Mouse (Mus musculus): Measurements from ENCODE around the gene Olfr52. TPM values are rescaled to one million over a fixed set of nuclear protein-coding genes. Genes with fewer than 3 reads are reported as not detected.
"Not testable (repeated sequence)": the region's sequence is repeated elsewhere in the genome, so short reads cannot be mapped to it uniquely, and the experiment has no call there.

The Olfr52 gene
- not detected for total RNA-seq (2021)

DNA sequence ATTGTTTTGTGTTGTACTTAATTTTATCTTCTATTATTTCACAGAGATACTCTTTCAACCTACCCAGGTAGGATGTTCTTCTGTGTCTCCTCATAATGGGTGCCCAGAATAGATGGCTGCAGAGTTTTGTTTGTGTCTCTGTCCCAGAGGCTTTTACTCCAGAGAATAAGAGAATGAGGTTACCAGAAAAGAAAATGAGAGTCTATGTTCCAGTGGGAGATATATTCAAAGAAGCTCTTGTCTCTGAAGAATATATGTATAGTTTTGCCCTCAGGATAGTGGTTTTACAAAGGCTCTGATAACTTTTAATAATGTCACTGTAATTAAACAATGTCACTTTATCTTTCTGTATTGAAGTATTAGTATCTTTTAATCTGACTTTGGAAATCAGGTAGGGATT, at the start of gene Olfr52:
Gene Olfr52, minus strand, starts transcription at position 101 of the 400 bp plus-strand sequence.
- intact Hi-C loops (cut with DNase I) = no loop called here
- DNase-seq (ENCODE audit: extremely low spot score in 1 of 2, low spot score in 2 of 2) = no peak

DNA sequence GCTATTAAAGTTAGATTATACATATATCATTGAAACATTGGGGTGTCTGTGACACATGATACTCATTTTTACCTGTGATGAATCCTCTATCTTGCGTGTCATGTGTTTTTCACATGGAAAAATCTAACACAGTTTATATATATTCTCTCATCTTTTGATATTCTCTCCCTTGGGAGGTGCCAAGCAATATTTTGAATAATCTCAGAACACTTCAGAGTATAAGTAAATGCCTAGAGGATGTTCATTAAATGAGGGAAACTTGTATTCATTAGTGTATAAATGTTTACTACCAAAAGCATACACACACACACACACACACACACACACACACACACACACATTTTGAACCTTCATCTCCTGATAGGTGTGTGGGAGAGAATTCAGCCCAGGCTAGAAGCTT, 45.8 kb upstream of the Olfr52 start, which contains the start of gene Olfr1047:
Gene Olfr1047, minus strand, starts transcription at position 101 of the 400 bp plus-strand sequence.
- intact Hi-C loops (cut with DNase I) = no loop called here
- DNase-seq (ENCODE audit: extremely low spot score in 1 of 2, low spot score in 2 of 2) = no peak

- no peak for DNase-seq (ENCODE audit: extremely low spot score in 1 of 2, low spot score in 2 of 2)
- intact Hi-C loops (cut with DNase I) = no loop called here
Measured at GRCm38 (mm10) chr2:86219214-86219613, 33.7 kb upstream of the Olfr52 start, which contains the start of gene Olfr1046. TSS of gene Olfr1046 (minus strand) at chr2:86219314.

GRCm38 (mm10) chr2:86202909-86203308, 17.4 kb upstream of the Olfr52 start, which contains the start of gene Olfr1045:
TSS of gene Olfr1045 (minus strand) at chr2:86203009.
- intact Hi-C loops (cut with DNase I) = no loop called here
- no peak for DNase-seq (ENCODE audit: extremely low spot score in 1 of 2, low spot score in 2 of 2)

DNA sequence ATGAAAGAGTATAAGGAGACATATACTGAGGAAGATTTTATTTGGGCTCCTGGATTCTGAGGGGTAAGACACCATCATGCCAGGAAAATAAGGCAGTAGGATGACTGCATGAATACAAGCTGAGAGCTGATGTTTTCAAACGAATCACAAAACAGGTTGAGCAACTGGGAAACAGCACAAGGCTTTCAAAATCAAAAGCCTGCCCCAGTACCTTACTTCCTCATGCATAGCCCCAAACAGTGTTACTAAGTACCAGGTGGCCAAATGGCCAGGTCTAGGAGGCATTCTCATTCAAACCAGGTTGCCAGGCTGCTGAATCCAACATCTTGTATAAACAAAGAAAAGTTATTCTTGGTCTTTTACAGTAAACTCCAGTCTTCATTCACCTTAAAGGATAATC, 10.4 kb upstream of the Olfr52 start:
- intact Hi-C loops (cut with DNase I) = no loop called here
- DNase-seq (ENCODE audit: extremely low spot score in 1 of 2, low spot score in 2 of 2) = no peak

DNA sequence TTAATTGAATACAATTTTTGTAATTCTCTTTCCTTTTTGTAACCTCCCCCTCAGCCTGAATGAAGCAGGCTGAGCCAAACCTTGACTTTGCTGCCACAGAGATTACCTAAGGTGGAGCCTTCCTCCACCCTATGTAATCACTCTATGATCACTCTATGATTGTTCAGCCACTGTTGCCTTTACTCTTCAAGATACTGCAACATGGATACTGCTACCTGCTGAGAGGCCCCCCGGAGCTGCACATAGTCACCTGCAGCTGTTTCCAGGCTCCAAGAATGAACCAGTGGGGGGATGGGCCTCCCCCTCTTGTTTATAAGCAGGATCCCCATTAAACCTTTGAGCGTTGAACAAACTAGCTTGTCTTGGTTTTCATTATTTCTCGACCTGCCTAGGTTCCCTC, 5.5 kb downstream of the Olfr52 start:
- intact Hi-C loops (cut with DNase I) = no loop called here
- DNase-seq (ENCODE audit: extremely low spot score in 1 of 2, low spot score in 2 of 2) = no peak

- DNase-seq (ENCODE audit: extremely low spot score in 1 of 2, low spot score in 2 of 2) = no peak
Measured at GRCm38 (mm10) chr2:86177720-86178119, 7.8 kb downstream of the Olfr52 start, which contains the start of gene Olfr1044. TSS of gene Olfr1044 (minus strand) at chr2:86177820.

DNA sequence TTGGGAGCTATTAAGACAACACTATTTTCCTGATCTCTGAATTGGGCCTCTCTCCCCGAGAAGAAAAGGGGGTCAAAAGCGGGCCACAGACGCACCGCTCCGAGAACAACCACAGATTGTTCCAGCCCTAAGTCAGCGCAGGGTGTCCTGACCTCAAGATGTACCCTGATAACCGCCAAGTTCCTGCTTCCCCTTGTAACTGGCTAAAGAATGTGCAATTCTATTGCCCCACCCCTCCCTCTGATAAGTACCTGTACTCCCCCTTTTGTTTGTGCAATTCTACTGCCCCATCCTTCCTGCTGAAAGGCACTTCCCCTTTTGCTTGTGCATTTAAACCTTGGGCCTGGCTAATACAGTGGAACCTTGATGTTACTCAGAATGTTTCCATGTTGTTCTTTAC, 10.1 kb downstream of the Olfr52 start:
- intact Hi-C loops (cut with DNase I); DNase-seq (ENCODE audit: extremely low spot score in 1 of 2, low spot score in 2 of 2): not testable (repeated sequence)

More at GRCm38 (mm10) chr2:86177720-86178119, 7.8 kb downstream of the Olfr52 start, which contains the start of gene Olfr1044:
- intact Hi-C loops (cut with DNase I) = no loop called here

- intact Hi-C loops (cut with DNase I) = no loop called here
Measured at GRCm38 (mm10) chr2:86167422-86167821, 18.1 kb downstream of the Olfr52 start, which contains the start of gene Olfr1043. TSS of gene Olfr1043 (minus strand) at chr2:86167522.

GRCm38 (mm10) chr2:86161738-86162137, 23.7 kb downstream of the Olfr52 start, which contains the start of gene Olfr1042:
TSS of gene Olfr1042 (minus strand) at chr2:86161838.
- intact Hi-C loops (cut with DNase I) = no loop called here
- no peak for DNase-seq (ENCODE audit: extremely low spot score in 1 of 2, low spot score in 2 of 2)

More at GRCm38 (mm10) chr2:86167422-86167821, 18.1 kb downstream of the Olfr52 start, which contains the start of gene Olfr1043:
- no peak for DNase-seq (ENCODE audit: extremely low spot score in 1 of 2, low spot score in 2 of 2)

GRCm38 (mm10) chr2:86146632-86147031, 38.9 kb downstream of the Olfr52 start, which contains the start of gene Olfr1040:
TSS of gene Olfr1040 (minus strand) at chr2:86146732.
- intact Hi-C loops (cut with DNase I) = no loop called here
- DNase-seq (ENCODE audit: extremely low spot score in 1 of 2, low spot score in 2 of 2) = no peak

GRCm38 (mm10) chr2:86135828-86136227, 49.7 kb downstream of the Olfr52 start, which contains the start of gene Olfr1039:
TSS of gene Olfr1039 (minus strand) at chr2:86135928.
- no peak for DNase-seq (ENCODE audit: extremely low spot score in 1 of 2, low spot score in 2 of 2)
- intact Hi-C loops (cut with DNase I) = no loop called here

Other genes starting within 250 kb of the Olfr52 start
- not detected for gene Olfr1028, start 235.2 kb downstream of the Olfr52 start, total RNA-seq (2021)
- not detected for gene Olfr1029, start 211.8 kb downstream of the Olfr52 start, total RNA-seq (2021)
- gene Olfr1030, start 206.4 kb downstream of the Olfr52 start, total RNA-seq (2021) = not detected
- gene Olfr1031, start 195.4 kb downstream of the Olfr52 start, total RNA-seq (2021) = not detected
- not detected for gene Olfr1032, start 180.1 kb downstream of the Olfr52 start, total RNA-seq (2021)
- gene Olfr1033, start 165.1 kb downstream of the Olfr52 start, total RNA-seq (2021) = not detected
- not detected for gene Olfr1034, start 139.8 kb downstream of the Olfr52 start, total RNA-seq (2021)
- gene Olfr1036, start 111.7 kb downstream of the Olfr52 start, total RNA-seq (2021) = not detected
- gene Olfr1037, start 98.3 kb downstream of the Olfr52 start, total RNA-seq (2021) = not detected
- not detected for gene Olfr1039, start 49.8 kb downstream of the Olfr52 start, total RNA-seq (2021)
- gene Olfr1040, start 39.0 kb downstream of the Olfr52 start, total RNA-seq (2021) = not detected
- not detected for gene Olfr1042, start 23.8 kb downstream of the Olfr52 start, total RNA-seq (2021)
- not detected for gene Olfr1043, start 18.2 kb downstream of the Olfr52 start, total RNA-seq (2021)
- gene Olfr1044, start 7.9 kb downstream of the Olfr52 start, total RNA-seq (2021) = not detected
- not detected for gene Olfr1045, start 17.3 kb upstream of the Olfr52 start, total RNA-seq (2021)
- gene Olfr1046, start 33.6 kb upstream of the Olfr52 start, total RNA-seq (2021) = not detected
- not detected for gene Olfr1047, start 45.7 kb upstream of the Olfr52 start, total RNA-seq (2021)
- not detected for gene Olfr1048, start 54.6 kb upstream of the Olfr52 start, total RNA-seq (2021)
- not detected for gene Olfr1049, start 72.6 kb upstream of the Olfr52 start, total RNA-seq (2021)
- not detected for gene Olfr1051, start 93.4 kb upstream of the Olfr52 start, total RNA-seq (2021)
- gene Olfr1052, start 106.8 kb upstream of the Olfr52 start, total RNA-seq (2021) = not detected
- gene Olfr1053, start 129.6 kb upstream of the Olfr52 start, total RNA-seq (2021) = not detected
- not detected for gene Olfr1054, start 149.8 kb upstream of the Olfr52 start, total RNA-seq (2021)
- not detected for gene Olfr1055, start 164.6 kb upstream of the Olfr52 start, total RNA-seq (2021)
- not detected for gene Olfr1056, start 176.8 kb upstream of the Olfr52 start, total RNA-seq (2021)
- not detected for gene Olfr1057, start 192.7 kb upstream of the Olfr52 start, total RNA-seq (2021)
- not detected for gene Olfr1058, start 202.9 kb upstream of the Olfr52 start, total RNA-seq (2021)
- gene Olfr1061, start 228.4 kb upstream of the Olfr52 start, total RNA-seq (2021) = not detected
- not detected for gene Olfr1062, start 241.1 kb upstream of the Olfr52 start, total RNA-seq (2021)

Data from left cerebral cortex, postnatal 10 days (tissue).